In genomic region chr13:30140149-30140548, GRCm38 (mm10) we compare ENCODE assay signal across 27 mouse cellular contexts.
"Had no signal": no experiment of that assay in that cellular context is flagged by ENCODE, and none has a peak within 500 bp of the region (broad histone marks: within the 10 kb centered on the region; RNA-seq: fewer than 3 reads in every experiment).

No protein-coding gene starts in this region.

- H3K4me2 ChIP-seq: limb, embryonic 12.5 days; limb, embryonic 13.5 days; limb, embryonic 15.5 days; liver, embryonic 11.5 days; liver, embryonic 13.5 days; liver, embryonic 15.5 days; lung, embryonic 14.5 days; lung, embryonic 15.5 days; midbrain, embryonic 11.5 days; midbrain, embryonic 12.5 days; midbrain, embryonic 13.5 days; midbrain, embryonic 15.5 days had no signal

- H3K4me3 ChIP-seq: left cerebral cortex, adult 2 months; limb, embryonic 10.5 days; limb, embryonic 12.5 days; limb, embryonic 13.5 days; limb, embryonic 15.5 days; liver, embryonic 13.5 days; liver, embryonic 15.5 days; lung, embryonic 15.5 days; megakaryocyte, embryonic 14.5 days; midbrain, embryonic 10.5 days; midbrain, embryonic 12.5 days; midbrain, embryonic 13.5 days; midbrain, embryonic 15.5 days; myocyte had no signal

- H3K9ac ChIP-seq: limb, embryonic 12.5 days; limb, embryonic 13.5 days; limb, embryonic 15.5 days; liver, embryonic 13.5 days; liver, embryonic 14.5 days; liver, embryonic 15.5 days; liver, postnatal 0 days; lung, embryonic 14.5 days; lung, embryonic 15.5 days; midbrain, embryonic 12.5 days; midbrain, embryonic 13.5 days; midbrain, embryonic 15.5 days had no signal

- H3K9me3 ChIP-seq: limb, embryonic 10.5 days; limb, embryonic 12.5 days; limb, embryonic 13.5 days; limb, embryonic 15.5 days; liver, embryonic 13.5 days; liver, embryonic 15.5 days; lung, embryonic 15.5 days; megakaryocyte, embryonic 14.5 days; midbrain, embryonic 10.5 days; midbrain, embryonic 12.5 days; midbrain, embryonic 13.5 days; midbrain, embryonic 15.5 days had no signal

- ATAC-seq: liver, postnatal 0 days; midbrain, embryonic 13.5 days; midbrain, embryonic 15.5 days; midbrain, embryonic 16.5 days had no signal

- DNase-seq: left cerebral cortex, postnatal 4 days; liver; liver, embryonic 13.5 days; liver, postnatal 0 days; lung, embryonic 14.5 days; lung, postnatal 10 days; lung, postnatal 14 days; lung, postnatal 4 days; midbrain, embryonic 14.5 days had no signal

- H3K27me3 ChIP-seq: limb, embryonic 15.5 days; lung, embryonic 15.5 days had no signal

- H3K27ac ChIP-seq: left cerebral cortex, adult 2 months; limb, embryonic 10.5 days; limb, embryonic 12.5 days; limb, embryonic 13.5 days; limb, embryonic 15.5 days; liver, embryonic 13.5 days; liver, embryonic 14.5 days; liver, embryonic 15.5 days; lung, embryonic 15.5 days; macrophage; midbrain, embryonic 10.5 days; midbrain, embryonic 12.5 days; midbrain, embryonic 13.5 days; midbrain, embryonic 15.5 days had no signal

- H3K36me3 ChIP-seq: limb, embryonic 10.5 days; limb, embryonic 12.5 days; limb, embryonic 13.5 days; limb, embryonic 15.5 days; liver, embryonic 13.5 days; liver, embryonic 15.5 days; lung, embryonic 15.5 days; midbrain, embryonic 10.5 days; midbrain, embryonic 12.5 days; midbrain, embryonic 13.5 days; midbrain, embryonic 15.5 days had no signal
